Mouse (Mus musculus) neural tube, embryonic 12.5 days (tissue): ENCODE measurements around the gene Myo9b. TPM values are rescaled to one million over a fixed set of nuclear protein-coding genes. Genes with fewer than 3 reads are reported as not detected.
"Not testable (repeated sequence)": the region's sequence is repeated elsewhere in the genome, so short reads cannot be mapped to it uniquely, and the experiment has no call there.

ENCODE experiments used
- ATAC-seq: fragments of 200-750 bp; cut with Nextera tagmentation; 2 replicates; pipeline ENCODE4 v1.8.0; 2017; ENCODE audit warnings: low read depth, mild to moderate bottlenecking, moderate TSS enrichment, moderate library complexity; ENCODE audit not compliant: low FRiP score
- H3K27ac ChIP-seq: fragments of 300-500 bp; sonication (generic); 2 replicates; pipeline ENCODE4 v1.5.1; 2016
- H3K27me3 ChIP-seq: fragments of 300-500 bp; sonication (generic); replicated peaks from 2 replicates; pipeline ENCODE4 v1.6.1; 2016; ENCODE audit warnings: mild to moderate bottlenecking
- H3K36me3 ChIP-seq: fragments of 300-500 bp; sonication (generic); 2 replicates; pipeline ENCODE4 v1.6.1; 2016; ENCODE audit warnings: mild to moderate bottlenecking
- H3K4me1 ChIP-seq: fragments of 300-500 bp; sonication (generic); 2 replicates; pipeline ENCODE4 v1.6.1; 2016
- H3K4me2 ChIP-seq: fragments of 300-500 bp; sonication (generic); replicated peaks from 2 replicates; pipeline ENCODE4 v1.6.1; 2016; ENCODE audit warnings: mild to moderate bottlenecking
- H3K4me3 ChIP-seq: fragments of 300-500 bp; sonication (generic); 2 replicates; pipeline ENCODE4 v1.5.1; 2016
- H3K9ac ChIP-seq: fragments of 300-500 bp; sonication (generic); 2 replicates; pipeline ENCODE4 v1.6.1; 2016; ENCODE audit warnings: mild to moderate bottlenecking
- H3K9me3 ChIP-seq: fragments of 300-500 bp; sonication (generic); 2 replicates; pipeline ENCODE4 v1.6.1; 2016; ENCODE audit warnings: mild to moderate bottlenecking
- WGBS: fragments of 180-500 bp; shearing (Covaris S2); methylation state at CpG from one replicate; pipeline ENCODE4 v1.1.7; 2016; 5-methylcytosine and 5-hydroxymethylcytosine counted together
- polyA plus RNA-seq: library from polyadenylated mRNA; unstranded; fragments of >200 nt; fragmentation: Nextera tagmentation; extraction: Ambion mirVana; gene quantifications from 2 replicates; pipeline ENCODE4 v1.2.1, GENCODE M21; 2016

Myo9b gene
- polyA plus RNA-seq, result 18.9 and 22.5 TPM in 2 replicates

DNA sequence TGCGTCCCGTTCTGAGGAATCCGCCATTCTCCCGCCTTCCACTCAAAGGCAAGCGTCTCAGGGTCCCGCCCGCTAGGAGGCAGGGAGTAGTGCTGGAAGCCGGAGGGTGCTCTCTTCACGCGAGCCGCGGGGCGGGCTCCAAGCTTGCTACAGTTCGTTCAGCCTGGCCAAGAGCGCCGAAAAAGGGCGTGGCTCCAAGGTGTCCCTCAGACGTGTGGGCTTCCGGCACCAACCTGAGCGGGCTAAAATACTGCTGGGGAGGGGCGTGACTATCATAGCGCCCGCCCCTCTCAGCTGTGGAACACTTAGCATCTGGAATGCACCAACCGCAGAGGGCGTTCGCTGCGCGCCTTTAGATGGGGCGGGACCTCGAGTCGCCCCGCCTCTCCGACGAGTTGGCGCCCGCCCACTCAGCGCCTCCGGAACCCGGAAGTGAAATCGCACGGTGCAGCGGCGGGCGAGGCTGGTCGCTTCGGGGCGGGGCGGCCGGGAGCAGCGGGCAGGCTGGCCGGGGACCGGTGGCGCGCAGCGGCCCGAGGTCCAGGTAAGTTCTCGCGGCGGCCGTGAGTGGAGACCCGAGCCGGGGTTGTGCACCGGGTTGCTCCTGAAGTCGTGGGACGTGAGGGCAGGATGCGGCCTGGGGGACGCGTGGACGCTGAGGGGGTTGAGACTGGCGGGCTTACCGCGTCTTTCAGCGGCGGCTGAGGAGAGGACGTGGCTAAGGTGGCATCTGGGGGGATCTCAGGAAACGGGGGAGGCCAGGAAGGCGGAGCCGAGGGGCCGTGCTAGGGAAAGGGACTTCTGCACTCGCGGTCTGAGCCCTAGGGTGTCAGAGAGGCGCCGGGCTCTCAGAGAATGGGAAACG, at the start of gene Myo9b, which contains the start of gene Haus8:
Gene Myo9b (plus strand): TSS at position 429 of the 865 bp plus-strand sequence.
Gene Haus8 (minus strand): TSS at position 649 of the 865 bp plus-strand sequence.
- H3K36me3 ChIP-seq, result no peaks in the 10 kb centered on the region
- H3K4me1 ChIP-seq, result peaks cover 22% of the 10 kb centered on the region
- no peaks in the 10 kb centered on the region for H3K9me3 ChIP-seq
- peak; percentile 98 for ATAC-seq
- H3K27me3 ChIP-seq, result no peaks in the 10 kb centered on the region
- peak within 1 kb of the TSS; percentile 71 for H3K9ac ChIP-seq
- peak within 1 kb of the TSS; percentile 73 for H3K4me3 ChIP-seq
- WGBS, result under 1% methylated on average over 84 of the region's 84 CpGs
- peak within 1 kb of the TSS; percentile 85 for H3K4me2 ChIP-seq
- peak within 1 kb of the TSS; percentile 47; the same call in 1 of the 2 replicates for H3K27ac ChIP-seq

DNA sequence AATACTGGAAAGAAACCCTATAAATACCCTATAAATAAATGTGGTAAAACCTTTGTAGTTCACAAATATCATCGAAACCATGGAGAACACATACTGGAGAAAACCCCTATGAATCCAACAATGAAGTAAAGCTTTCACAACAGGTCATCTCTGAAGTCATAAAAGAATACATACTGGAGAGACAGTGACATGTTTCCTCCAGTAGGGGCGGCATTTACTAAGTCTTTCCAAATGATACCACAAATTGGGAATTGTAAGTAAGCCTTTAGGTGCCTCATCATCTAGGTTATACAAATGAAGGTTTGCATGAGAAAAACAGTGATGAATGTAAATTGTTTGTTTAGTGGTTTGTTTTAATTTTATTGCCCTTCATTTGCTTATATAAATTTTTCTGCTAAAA, 48.0 kb upstream of the Myo9b start:
- H3K9ac ChIP-seq, result no peak overlapping the region
- WGBS, result 52% methylated on average over 2 of the region's 2 CpGs
- H3K36me3 ChIP-seq, result no peaks in the 10 kb centered on the region
- H3K4me1 ChIP-seq, result no peaks in the 10 kb centered on the region
- H3K27ac ChIP-seq, result no peak overlapping the region
- no peak for ATAC-seq
- no peak overlapping the region for H3K4me2 ChIP-seq
- no peaks in the 10 kb centered on the region for H3K9me3 ChIP-seq
- no peak overlapping the region for H3K4me3 ChIP-seq
- H3K27me3 ChIP-seq, result no peaks in the 10 kb centered on the region

DNA sequence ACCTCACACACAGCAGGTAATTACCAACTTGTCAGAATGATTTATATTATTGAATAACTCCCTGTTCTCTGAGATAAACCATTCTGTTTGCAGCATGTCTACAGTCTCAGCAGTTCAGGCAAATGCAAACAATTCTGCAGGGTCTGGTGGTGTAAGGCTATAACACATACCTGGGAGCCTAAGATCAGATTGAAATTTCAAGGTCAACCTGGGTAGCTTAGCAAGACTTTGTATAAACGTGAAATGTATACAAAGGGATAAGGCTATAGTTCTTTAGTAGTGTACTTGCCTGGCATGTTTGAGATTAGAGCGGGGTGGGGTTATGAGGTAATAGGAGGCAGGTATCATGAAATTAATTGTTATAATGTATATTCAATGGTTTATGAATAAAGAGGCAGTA, 29.8 kb upstream of the Myo9b start:
- no peak overlapping the region for H3K4me3 ChIP-seq
- no peaks in the 10 kb centered on the region for H3K9me3 ChIP-seq
- no peak for ATAC-seq
- no peak overlapping the region for H3K4me2 ChIP-seq
- no peak overlapping the region for H3K27ac ChIP-seq
- 80% methylated on average over 2 of the region's 2 CpGs for WGBS
- H3K4me1 ChIP-seq, result no peaks in the 10 kb centered on the region
- no peaks in the 10 kb centered on the region for H3K36me3 ChIP-seq
- H3K9ac ChIP-seq, result no peak overlapping the region
- H3K27me3 ChIP-seq, result no peaks in the 10 kb centered on the region

DNA sequence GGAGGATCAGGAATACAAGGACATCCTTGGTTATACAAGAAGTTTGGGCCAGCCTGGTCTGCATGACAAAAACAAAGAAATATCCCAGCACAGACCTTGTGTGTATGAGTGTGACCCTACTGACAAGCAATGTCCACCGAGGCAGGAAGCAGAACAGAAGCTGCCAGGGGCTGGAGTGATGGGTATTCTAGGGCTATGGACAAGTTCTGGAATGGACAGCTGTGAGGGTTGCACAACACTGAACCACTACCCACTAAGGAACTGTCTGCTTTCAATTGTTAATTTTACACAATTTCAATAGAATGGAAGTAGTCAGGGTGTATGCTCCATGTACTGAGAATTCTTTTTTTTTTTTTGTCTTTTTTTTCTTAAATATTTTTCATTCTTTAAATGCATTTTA, 24.3 kb upstream of the Myo9b start:
- no peak overlapping the region for H3K4me3 ChIP-seq

DNA sequence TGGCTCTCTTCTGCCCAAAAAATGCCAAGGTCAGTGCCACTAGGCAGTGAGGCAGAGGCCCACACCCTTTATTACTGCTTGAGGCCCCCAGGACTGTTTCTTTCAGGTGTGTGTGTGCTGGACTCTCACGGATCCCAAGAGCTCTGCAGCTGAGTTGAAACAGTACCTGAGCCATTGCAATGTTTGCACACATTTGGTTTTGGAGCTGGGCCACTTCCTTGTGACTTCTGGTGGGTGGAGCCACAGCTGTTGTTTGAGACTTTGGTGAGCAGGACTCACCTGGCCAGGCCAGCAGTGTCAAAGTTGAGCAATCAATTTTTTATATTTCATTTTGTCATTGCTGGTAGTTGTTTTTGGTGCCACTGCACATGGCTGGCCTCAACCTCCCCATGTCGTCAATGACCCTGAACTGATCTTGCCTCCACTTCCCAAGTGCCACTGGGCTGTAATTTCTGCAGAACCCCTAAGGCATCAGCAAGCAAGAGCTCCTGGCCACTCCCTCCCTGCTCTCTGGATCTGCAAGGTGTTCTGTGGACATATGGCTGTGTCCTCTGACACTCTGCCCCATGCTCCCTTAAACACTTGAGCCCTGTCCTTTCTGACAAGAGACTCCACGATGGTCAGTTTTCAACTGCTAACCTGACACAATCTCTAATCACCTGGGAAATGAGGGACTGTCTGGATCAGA, 15.8 kb upstream of the Myo9b start:
- no peak overlapping the region for H3K9ac ChIP-seq
- H3K27ac ChIP-seq, result no peak overlapping the region
- peaks cover 53% of the 10 kb centered on the region for H3K36me3 ChIP-seq
- H3K4me2 ChIP-seq, result no peak overlapping the region
- no peak overlapping the region for H3K4me3 ChIP-seq
- ATAC-seq, result no peak
- H3K4me1 ChIP-seq, result no peaks in the 10 kb centered on the region
- no peaks in the 10 kb centered on the region for H3K27me3 ChIP-seq
- no peaks in the 10 kb centered on the region for H3K9me3 ChIP-seq
- WGBS, result 90% methylated on average over 3 of the region's 3 CpGs

More for the DNA sequence above, 24.3 kb upstream of the Myo9b start:
- H3K36me3 ChIP-seq, result peaks cover 17% of the 10 kb centered on the region
- H3K9ac ChIP-seq, result no peak overlapping the region
- no peak for ATAC-seq
- no peaks in the 10 kb centered on the region for H3K9me3 ChIP-seq
- H3K4me2 ChIP-seq, result no peak overlapping the region
- 91% methylated on average over 1 of the region's 1 CpGs for WGBS
- no peaks in the 10 kb centered on the region for H3K4me1 ChIP-seq
- H3K27ac ChIP-seq, result no peak overlapping the region
- H3K27me3 ChIP-seq, result no peaks in the 10 kb centered on the region

DNA sequence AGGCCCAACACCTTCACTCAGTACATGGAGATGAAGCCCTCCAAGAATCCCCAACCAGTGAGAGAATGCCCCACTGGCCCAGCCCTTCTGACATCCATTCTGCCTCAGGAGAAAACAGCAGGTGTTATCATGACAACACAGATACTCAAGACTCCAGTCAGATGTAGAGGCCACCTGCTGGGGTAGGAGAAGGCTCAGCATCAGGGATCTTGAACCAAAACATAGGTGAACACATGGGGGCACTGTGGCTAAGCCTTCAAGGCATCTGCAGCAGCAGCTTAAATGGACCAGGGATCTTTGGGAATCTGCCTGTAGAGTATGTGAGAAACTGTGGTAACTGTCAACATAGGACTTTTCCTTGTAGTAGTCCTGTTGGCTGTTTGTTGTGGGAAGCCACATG, 11.3 kb upstream of the Myo9b start:
- Histone ChIP-seq H3K36me3 (peaks cover 37% of the 10 kb centered on the region), H3K4me2 (no peak overlapping the region), H3K27ac (no peak overlapping the region), H3K4me1 (no peaks in the 10 kb centered on the region), H3K27me3 (no peaks in the 10 kb centered on the region), H3K4me3 (no peak overlapping the region), H3K9me3 (no peaks in the 10 kb centered on the region), H3K9ac (no peak overlapping the region)
- no peak for ATAC-seq

DNA sequence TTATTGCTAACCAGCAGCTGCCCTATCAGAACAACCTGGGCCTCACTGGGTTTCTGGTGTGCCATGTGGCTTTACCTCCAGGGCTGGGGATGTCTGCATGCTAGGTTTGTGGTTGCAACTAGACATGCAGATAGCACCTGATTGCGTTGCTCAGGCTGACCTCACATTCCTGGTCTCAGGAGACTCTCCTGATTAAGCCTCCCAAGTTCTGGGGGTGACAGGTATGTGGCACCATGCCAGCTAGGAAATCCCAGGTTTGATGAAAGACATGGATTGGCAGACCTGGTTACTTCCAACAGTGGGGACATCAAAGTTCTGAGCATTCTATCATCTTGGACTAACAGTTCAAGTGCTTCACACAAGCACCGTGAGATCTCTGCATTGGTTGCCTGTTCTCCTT, 4.8 kb upstream of the Myo9b start:
- H3K9ac ChIP-seq, result no peak overlapping the region
- no peaks in the 10 kb centered on the region for H3K9me3 ChIP-seq
- H3K4me1 ChIP-seq, result peaks cover 8% of the 10 kb centered on the region
- WGBS, result 94% methylated on average over 2 of the region's 2 CpGs
- no peaks in the 10 kb centered on the region for H3K27me3 ChIP-seq
- H3K4me3 ChIP-seq, result no peak overlapping the region
- no peak overlapping the region for H3K4me2 ChIP-seq
- peaks cover 14% of the 10 kb centered on the region for H3K36me3 ChIP-seq
- ATAC-seq, result no peak
- no peak overlapping the region for H3K27ac ChIP-seq

DNA sequence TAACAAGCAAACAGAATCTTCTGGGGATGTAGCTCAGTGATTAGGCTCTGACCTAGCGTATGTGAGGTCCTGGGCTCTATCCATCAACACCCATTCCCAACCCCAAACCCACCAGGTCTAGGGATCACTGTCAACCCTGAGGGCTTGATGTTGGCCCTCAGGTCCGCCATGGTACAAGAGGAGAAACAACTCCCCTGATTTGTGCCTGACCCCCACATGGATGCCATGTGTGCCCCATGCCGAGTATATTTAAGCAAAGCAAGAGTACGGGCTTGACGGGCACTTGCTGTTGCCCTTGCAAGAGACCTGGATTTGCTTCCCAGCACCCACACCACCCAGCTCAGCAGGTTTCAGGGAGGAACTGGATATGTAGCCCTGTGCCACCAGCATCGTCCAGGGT, 4.2 kb upstream of the Myo9b start:
- H3K9ac ChIP-seq, H3K9me3 ChIP-seq, H3K36me3 ChIP-seq, H3K4me2 ChIP-seq, ATAC-seq, H3K4me3 ChIP-seq, H3K27ac ChIP-seq, H3K27me3 ChIP-seq: not testable (repeated sequence)
- WGBS, result 92% methylated on average over 6 of the region's 6 CpGs
- peaks cover 11% of the 10 kb centered on the region for H3K4me1 ChIP-seq

DNA sequence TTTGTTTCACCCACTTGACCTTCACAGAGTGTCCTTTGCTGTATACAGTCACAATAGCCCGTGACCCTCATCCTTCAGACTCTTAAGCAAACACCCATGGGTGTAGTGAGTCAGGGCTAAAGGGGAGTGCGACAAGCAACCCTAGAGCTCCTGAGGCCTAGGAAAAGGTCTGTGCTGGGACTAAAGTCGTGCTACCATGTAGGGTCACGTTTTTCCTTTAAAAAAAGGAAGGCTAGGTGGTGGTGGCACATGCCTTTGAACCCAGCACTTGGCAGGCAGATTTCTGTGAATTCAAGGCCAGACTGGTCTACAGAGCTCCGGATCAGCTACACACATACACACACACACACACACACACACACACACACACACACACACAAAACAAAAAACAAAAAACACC, 884 bp upstream of the Myo9b start:
- Histone ChIP-seq H3K4me1 (peaks cover 22% of the 10 kb centered on the region), H3K9me3 (no peaks in the 10 kb centered on the region), H3K9ac (peak overlapping the region; percentile 71), H3K4me2 (peak overlapping the region; percentile 85), H3K36me3 (no peaks in the 10 kb centered on the region; the same call in 1 of the 2 replicates), H3K27me3 (no peaks in the 10 kb centered on the region), H3K27ac (0 out of 2 replicates have a peak overlapping the region, but pooled peaks have one; percentile 16), H3K4me3 (peak overlapping the region; percentile 73)
- peak; percentile 0; the same call in 1 of the 2 replicates for ATAC-seq
- 28% methylated on average over 5 of the region's 5 CpGs for WGBS

DNA sequence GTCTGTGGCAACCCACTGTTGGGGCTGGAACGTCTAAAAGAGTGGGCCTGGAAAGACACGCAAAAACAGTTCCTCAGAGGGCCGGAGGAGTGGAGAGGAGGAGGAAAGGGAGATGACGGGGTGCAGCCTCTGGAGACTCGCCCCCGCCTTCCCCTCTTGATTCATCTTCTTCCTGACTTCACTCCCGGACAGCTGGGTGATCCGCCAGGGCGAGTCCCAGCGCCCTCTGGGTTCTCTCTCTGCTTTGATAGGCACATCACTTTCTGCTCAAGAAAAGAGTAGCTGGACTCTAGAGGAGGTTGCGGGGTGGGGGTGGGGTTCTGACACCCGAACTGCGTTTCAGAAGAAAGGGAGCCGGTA, 617 bp downstream of the Myo9b start:
- Histone ChIP-seq H3K4me3 (peak overlapping the region; percentile 73), H3K27ac (peak overlapping the region; percentile 47; the same call in 1 of the 2 replicates), H3K4me1 (peaks cover 22% of the 10 kb centered on the region), H3K27me3 (no peaks in the 10 kb centered on the region), H3K9ac (peak overlapping the region; percentile 71), H3K36me3 (no peaks in the 10 kb centered on the region), H3K9me3 (no peaks in the 10 kb centered on the region), H3K4me2 (peak overlapping the region; percentile 85)
- peak; percentile 17; the same call in 1 of the 2 replicates for ATAC-seq
- under 1% methylated on average over 14 of the region's 14 CpGs for WGBS

DNA sequence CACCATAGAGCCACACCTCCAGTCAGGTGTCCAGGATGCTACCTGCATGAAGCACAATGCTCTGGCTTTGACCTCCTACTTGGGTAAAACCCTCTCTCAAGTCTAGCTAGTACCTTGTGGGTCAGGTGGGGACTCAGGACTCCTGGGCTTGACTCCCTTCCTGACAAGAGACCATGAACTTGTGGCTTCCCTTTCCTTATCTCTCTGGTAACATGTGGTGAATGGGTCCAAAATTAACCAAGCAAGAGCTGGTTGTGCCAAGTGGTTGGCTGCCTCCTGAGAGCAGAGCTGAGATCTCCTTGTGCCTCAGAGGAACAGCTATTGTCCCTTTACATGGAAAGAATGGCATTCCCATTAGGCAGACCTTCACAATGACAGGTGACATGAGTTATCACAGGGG, 2.0 kb downstream of the Myo9b start:
- no peak overlapping the region for H3K9ac ChIP-seq
- no peak for ATAC-seq
- H3K4me1 ChIP-seq, result peaks cover 22% of the 10 kb centered on the region
- H3K9me3 ChIP-seq, result no peaks in the 10 kb centered on the region
- no peaks in the 10 kb centered on the region for H3K36me3 ChIP-seq
- no peak overlapping the region for H3K4me3 ChIP-seq
- no peak overlapping the region for H3K4me2 ChIP-seq
- no peak overlapping the region for H3K27ac ChIP-seq
- no peaks in the 10 kb centered on the region for H3K27me3 ChIP-seq

DNA sequence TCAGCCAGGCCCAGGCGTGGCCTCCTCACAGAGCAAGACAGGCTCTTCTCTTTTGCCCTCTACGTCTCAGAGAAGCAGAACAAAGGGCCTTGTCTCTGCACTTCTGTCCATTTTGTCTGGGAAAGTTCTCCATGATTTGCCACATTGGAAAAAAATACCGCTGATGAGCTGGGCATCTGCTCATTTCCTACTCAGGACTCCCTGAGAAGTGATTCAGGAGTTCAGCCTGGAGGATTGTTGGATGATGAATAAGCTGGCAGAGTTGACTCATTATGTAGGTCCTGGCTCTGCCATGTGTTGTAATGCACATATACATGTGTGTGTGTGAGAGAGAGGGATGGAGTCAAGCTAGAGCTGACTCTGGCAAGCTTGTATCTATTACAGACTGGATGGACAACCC, 3.7 kb downstream of the Myo9b start:
- Histone ChIP-seq H3K27me3 (no peaks in the 10 kb centered on the region), H3K4me1 (peaks cover 22% of the 10 kb centered on the region), H3K4me3 (no peak overlapping the region), H3K27ac (no peak overlapping the region), H3K36me3 (no peaks in the 10 kb centered on the region), H3K9me3 (no peaks in the 10 kb centered on the region), H3K9ac (no peak overlapping the region), H3K4me2 (no peak overlapping the region)
- 85% methylated on average over 3 of the region's 3 CpGs for WGBS
- ATAC-seq, result no peak
